Mouse (Mus musculus) natural killer cell, adult 2 months (primary cell): ENCODE measurements around the gene Ankdd1b.
A peak's percentile ranks its signal among the peaks of the same experiment; 100 is the strongest.

Experiments used
- DNase-seq, 2 experiments: peaks; one replicate each; pipeline ENCODE4 v3.0.0; 2022; ENCODE audit warnings: low spot score in 2 of 2

Ankdd1b gene

GRCm38 (mm10) chr13:96407040-96407439 is 64.0 kb downstream of the Ankdd1b start:
- DNase-seq = no peak

- DNase-seq = no peak
Measured at GRCm38 (mm10) chr13:96405518-96405917, 65.5 kb downstream of the Ankdd1b start.

- no peak for DNase-seq
Measured at GRCm38 (mm10) chr13:96401251-96401650, 69.7 kb downstream of the Ankdd1b start.

GRCm38 (mm10) chr13:96389301-96389700 is 81.7 kb downstream of the Ankdd1b start:
- DNase-seq = no peak

- DNase-seq = peak; percentile 100
Measured at GRCm38 (mm10) chr13:96388042-96388888, 82.7 kb downstream of the Ankdd1b start, which contains the start of gene Poc5. Gene Poc5, plus strand, starts transcription at chr13:96388294.

GRCm38 (mm10) chr13:96377883-96378282 is 93.1 kb downstream of the Ankdd1b start:
- DNase-seq = no peak

GRCm38 (mm10) chr13:96376871-96377270 is 94.1 kb downstream of the Ankdd1b start:
- DNase-seq = no peak

GRCm38 (mm10) chr13:96375519-96375918 is 95.5 kb downstream of the Ankdd1b start:
- DNase-seq = no peak
